Mouse (Mus musculus): ENCODE data around the gene Higd1a.
A peak's percentile ranks its signal among the peaks of the same experiment; 100 is the strongest.

Gene Higd1a

DNA sequence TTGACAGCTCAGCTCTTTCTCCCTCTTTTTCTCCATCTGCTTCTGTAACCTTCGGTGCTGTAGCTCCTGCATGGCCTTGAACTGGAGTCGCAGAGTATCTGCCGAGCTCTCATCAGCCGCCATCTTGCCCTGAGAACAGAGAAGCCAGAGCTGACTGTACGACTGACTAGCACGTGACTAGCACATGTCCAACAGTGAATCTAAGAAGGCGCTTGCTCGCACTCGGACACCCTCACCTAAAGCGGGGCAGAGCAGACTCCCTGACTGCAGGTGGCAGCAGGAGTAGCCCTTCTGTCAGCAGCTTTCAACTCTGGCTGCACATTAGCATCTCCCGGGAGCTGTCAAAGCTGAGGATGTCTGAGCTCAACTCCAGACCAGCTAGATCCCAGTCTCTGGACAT lies 24.3 kb downstream of the Higd1a start:
- no peak for DNase-seq

DNA sequence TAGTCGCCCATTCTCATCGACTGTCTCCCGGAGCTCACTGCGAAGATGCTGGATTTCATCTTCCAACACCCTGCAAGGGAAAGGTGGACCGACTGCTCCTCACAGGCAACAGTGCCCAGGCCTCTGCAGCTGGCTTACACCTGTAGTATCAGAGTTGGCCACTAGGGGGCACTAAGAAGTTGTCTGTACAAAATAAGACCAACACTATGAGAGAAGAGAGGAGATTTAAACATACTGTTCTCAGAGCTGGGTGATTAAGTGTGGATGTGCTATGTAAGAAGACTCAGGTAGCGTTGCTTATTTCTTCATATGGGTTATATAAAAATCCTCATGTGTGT lies 27.2 kb downstream of the Higd1a start:
- peak; percentile 74 to 90 for DNase-seq

DNA sequence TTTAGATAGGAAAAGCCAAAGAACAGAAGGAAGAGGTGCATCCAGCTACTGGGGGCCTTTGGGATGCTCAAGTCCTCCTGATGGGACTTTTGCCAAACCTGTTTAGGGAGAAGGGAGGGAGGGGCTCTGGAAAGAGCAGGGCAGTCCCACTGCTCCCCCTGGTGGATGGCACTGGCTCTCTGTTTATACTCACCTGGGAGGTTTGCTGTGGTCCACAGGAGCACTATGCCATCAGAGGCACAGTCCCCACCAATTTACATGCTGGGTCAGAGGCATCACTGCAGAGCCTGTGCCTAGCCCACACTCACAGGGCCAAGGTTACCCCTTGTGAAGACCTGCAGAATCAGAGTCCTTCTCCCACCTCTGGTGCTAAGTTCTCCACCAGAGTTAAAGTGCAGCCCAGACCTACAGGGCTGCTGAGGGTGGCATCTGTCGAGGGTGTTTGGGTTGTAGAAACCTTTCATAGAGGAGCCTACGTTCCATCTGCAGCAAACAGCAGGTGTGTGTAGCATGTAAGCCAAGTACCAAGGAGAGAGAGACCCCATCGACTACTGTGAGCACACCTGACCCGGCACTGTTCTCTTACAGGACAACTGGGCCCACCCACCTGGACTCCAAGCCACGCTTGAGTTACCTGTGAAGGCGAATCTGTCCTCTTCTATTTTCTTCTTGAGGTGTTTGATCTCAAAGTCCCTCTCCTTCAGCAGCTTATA lies 27.8 kb downstream of the Higd1a start:
- DNase-seq: peak; percentile 71 to 78

DNA sequence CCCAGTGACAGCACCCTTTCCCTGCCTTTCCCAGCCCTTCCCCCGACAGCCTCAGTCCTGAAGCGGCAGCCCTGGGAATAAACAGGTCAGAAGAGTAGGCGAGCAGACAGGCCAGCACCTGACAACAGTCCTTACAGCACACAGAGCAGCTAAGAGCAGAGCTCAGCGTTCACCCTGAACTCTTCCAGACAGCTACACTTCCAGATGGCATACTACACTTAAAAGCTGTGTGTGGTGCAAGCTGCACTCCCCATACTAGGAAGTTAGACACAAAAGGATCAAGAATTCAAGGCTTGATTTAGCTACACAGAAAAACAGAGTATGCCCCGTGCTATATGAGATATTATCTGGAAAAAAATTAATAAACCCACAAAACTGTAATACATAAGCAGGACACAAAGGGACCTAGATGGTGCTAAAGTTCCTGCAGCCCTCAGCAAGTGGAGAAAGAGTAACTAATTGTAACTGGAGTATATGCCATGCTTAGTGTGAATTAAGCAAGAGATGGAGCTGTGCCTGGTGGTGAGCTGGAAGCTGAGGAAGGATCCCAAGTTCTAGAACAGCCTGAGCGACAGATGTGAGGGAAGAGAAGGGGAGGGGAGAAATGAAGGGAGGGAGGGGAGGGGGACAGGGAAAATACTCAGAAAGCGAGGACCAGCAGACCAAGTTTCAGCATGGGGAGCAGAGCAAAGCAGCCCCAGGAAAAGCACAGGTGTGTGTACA lies 28.7 kb downstream of the Higd1a start:
- no peak for DNase-seq

DNA sequence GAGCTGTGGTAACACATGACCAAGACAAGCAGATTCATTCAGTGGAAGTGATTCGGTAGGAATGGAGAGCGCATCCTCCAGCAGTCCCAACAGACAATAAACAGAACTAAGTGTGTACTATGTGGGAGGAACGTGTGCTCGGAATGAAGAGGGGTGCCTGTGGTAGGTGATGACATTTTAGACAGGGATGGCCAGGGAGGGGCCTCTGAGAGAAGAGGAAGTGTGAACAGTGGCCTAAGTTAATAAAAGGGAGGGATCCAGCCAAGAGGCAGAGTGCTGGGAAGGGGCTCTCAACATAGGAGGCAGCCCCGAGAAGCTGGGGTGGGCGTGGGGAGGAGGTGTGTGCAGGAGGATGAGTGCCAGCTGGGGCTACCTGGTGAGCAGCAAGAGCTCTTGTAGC lies 29.8 kb downstream of the Higd1a start:
- no peak for DNase-seq

DNA sequence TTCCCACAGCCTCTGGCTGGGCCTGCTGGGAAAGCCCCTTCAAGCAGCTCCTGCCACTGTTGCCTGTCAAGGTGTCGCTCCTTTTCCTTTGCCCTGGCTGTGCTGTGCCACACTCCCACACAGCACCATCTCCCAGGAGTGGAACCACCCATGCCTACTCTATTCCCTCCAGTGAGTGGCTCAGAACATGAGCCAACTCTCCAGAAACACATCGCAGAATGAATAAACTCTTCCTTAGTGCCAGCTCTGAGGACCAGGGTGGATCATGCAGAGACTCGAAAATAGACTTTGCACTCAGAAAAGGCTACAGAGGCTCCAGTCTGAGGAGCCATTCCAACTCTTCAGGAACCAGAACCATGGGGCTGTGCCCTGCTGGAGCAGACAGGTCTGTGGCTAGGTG lies 31.8 kb downstream of the Higd1a start:
- no peak for DNase-seq

DNA sequence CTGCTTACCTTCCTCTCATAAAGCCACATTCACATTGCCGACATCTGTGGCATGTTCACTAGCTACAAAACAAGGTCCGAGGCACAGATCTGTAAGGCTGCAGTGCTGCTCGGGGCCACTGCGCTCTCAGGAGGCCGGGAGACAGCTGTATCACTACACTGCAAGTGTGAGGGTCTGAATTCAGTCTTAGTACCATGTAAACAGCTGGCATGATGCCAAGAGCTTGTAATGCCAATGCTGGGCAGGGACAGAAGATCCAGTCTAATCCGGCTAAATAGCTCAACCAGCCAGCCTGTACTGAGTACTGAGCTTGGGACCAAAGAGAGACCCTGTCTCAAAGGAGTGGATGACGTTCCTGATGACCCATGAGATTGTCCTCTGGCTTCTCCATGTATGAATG lies 34.2 kb downstream of the Higd1a start:
- peak; percentile 32 to 60 for DNase-seq

DNA sequence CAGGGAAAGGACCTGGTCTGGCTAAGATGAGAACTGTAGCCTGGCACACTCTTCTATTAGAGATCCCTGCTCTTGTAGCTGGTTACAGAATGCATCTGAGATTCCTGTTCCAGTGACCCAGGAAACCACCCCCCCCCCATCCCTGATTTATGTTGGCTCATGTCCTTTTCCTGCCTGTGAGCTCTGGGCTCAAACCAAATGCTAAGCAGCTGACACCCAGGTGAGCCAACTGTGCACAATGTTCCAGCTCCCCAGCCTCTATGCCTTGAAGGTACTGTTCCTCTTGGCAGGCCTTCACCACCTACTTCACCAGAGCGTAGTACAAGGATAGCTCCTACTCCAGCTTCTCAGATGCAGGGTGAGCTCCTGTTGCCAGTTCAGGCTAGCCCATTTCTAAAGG lies 35.1 kb downstream of the Higd1a start:
- peak; percentile 58 to 85 for DNase-seq

DNA sequence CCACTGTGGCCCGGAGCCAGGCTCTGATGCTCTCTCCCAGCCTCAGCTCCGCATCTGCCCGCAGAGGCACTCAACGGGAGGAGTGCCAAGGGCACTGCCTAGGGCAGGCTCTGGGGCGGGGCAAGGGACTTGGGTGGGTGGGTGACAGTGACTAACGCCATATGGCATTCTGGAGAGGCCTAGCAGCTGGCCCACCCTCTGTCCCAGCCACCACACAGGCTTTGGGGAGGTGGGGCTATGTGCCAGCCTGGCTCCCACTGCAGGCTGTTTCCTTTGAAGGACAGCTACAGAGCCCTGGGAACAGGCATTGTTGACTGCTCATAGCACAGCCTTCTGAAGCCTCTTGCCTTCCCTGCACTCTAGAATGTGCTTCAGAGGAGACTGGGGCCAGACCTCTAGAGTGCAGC lies 35.6 kb downstream of the Higd1a start:
- peak; percentile 18 to 64 for DNase-seq

DNA sequence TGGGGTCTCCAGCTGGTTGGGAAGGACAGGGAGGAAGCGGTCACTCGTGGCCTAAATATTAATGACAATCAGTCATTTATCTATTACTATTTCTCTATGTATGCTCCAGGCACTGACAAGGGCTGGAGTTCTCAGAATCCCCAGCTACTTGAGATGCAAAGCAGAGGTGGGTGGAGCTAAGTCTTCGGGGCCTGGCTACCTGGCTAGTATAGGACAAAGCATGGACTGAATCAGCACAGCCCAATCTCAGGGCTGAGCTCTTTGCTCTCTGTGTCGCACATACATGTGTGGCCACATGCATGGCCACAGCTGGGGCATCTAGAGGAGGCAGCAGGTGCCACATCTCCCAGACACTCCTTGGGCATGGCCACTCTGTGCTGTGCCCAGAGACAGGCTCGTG lies 37.4 kb downstream of the Higd1a start:
- DNase-seq: peak in 1 of 2 experiments; percentile 56

DNA sequence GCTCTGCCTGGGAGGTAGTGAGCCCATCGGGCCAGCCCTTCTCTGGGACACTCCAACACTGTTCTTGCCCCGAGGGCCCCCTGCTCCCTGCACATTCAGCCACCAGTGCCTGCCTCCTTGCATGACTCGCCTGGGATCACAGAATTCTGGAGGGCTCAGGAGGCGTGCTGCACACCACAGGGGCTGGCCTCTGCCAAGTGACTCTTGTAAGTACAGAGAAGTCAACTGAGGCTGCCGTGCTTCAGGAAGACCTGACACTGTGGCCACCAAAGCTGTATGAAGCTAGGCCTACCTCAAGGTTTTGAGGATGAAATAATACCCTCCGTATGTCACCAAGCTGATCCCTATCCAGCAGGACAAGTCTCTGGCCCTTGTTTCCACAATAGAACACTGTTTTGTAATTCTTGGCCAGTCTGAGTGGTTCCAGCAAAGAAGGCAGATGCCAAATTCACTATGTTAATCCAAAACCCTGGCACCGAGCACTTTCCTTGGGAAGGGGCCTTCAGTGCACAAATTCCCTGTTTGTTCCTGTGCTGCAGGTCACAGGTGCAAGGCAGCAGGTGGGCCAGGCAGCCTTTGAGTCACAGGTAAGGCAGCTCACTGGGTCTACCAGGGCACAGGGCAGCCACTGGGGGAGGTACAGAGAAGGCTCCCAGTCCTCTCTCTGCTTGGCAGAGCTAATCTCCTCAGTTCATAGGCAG lies 38.2 kb downstream of the Higd1a start:
- peak; percentile 16 to 68 for DNase-seq

DNA sequence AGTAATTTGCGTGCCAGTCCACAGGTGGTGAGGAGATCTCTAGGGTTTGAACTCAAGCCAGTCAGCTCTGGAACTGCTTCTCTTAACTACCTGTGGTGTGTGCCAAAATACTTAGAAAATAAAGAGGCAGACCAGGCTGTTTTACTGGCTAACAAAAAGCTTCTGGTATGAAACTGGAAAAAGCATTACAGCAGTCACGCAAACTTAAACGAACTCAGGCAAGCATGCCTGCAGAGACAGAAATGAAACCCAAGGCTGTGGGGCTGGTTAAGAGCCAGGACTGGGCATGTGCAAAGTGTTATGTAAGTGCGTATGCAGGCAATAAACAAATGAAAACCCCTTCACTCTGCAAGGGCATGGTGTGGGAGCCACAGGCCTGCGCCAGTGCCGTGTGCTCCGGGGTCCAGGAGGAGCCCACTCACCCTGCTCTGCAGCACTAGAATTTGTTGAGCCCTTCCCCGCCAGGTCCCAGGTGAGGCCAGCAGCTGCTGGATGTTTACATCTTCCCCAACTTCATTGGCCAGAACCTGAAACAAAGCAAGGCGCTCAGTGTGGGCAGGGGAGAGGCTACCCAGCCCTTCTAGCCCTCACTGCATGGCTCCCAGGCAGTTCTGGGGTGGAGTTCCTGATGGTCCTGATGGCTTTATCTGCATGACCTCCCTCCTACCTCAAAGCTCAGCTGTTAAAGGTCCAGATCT lies 38.9 kb downstream of the Higd1a start:
- peak; percentile 28 to 65 for DNase-seq

DNA sequence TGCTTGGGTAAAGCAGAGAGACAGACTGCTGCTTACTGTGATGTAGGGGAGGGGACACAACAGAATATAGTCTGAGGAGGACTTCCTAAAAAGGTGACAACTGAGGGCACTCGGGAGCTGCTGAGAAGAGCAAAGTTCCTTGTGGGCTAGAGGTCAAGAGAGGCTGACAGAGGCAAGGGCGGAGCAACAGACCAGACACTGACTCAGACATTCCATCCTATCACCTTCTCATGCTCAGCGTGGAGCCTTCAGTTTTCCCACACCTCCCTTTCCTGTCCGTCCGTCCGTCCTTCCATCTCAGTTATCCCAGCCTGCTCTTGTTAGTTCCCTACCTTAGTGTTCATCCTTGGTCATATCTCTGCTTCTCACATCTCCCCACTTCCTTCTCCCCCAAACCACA lies 43.0 kb downstream of the Higd1a start:
- no peak for DNase-seq

DNA sequence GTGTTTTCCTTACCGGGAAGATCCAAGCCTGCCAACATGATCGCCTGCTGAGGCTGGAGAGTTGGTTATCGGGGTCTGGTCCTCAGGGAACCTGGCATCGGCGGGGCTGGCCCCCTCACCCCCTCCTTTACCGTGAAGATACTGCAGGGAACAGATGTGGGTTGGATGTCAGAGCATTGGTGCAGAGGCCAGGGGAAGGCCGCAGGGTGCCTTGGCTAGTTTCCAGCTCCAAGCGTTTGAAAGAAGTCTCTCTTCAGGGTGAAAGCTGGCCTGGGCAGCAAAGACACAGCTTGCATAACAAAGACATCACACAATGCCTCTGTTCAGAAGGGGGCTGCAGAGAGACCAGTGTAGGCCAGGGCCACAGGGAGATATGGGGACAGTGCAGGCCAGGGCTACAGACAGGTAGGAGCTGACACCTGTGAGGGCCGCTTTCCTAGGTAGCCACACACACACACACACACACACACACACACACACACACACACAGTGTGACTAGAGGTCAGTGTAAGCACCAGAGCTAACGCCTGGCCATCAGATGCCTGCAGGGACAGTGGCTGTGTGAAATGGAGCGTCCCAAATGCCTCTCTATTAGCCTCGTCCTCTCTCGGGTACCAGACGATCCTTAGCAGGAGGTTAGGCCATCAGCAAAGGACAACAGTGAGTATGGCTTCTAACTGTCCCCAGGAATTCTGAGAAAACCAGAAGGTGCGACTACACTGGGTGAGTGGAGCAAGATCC lies 47.9 kb downstream of the Higd1a start:
- no peak for DNase-seq

DNA sequence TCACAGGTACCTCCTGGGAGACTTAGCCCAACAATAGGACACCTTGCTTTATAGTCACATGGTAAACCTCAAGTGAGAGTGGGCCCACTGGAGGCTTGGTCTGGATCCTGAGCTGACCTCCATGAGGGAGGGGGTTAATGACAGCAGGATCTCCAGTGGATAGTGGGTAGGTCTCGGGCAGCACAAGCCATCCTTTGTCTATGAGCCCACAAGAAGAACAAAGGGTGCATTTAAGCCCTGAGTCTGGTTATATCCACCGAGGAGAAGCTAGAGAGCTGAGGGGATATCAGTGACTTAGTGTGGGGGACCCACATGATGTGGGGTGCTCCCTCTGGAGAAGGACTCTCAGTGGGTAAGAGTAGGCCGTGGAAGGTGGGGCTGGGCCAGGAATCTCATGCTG lies 49.7 kb downstream of the Higd1a start:
- no peak for DNase-seq

DNA sequence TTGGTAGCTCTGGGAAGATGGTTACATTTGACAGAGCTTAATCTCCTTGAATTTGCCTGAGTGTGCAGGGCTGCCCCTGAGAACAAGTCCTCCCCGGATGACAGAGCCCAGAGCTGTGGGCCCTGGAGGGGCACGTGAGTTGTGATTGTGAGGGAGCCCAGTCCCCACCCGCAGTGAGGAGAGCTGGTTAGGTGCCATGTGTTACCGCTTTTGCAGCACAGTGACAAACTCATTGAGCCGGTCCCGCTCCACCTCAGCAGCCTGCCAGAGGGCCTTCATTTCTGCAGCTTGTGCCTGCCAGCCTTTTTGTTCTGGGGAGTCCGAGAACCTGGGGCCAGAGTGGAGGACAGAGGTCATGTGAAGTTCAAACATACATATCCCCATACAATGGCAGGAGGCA lies 50.2 kb downstream of the Higd1a start:
- DNase-seq: no peak

DNA sequence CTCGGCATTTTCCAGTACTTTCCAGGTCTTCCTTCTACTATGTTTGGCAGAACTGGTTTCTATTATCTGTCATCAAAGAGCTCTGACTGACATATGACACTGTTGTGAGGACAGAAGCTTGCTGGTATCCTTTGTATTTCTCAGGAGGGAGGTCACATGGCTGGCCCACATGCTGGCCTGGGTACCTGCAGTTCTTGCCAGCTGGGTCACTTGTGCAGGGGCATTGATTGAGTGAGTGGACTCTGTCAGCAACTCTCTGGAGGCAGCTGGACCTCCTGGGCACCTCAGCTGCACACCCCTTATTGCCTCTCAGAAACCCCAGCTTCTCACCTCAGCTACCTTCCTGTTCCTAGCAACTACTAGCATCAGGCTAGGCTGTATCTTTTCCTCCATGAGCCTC lies 50.6 kb downstream of the Higd1a start:
- no peak for DNase-seq

DNA sequence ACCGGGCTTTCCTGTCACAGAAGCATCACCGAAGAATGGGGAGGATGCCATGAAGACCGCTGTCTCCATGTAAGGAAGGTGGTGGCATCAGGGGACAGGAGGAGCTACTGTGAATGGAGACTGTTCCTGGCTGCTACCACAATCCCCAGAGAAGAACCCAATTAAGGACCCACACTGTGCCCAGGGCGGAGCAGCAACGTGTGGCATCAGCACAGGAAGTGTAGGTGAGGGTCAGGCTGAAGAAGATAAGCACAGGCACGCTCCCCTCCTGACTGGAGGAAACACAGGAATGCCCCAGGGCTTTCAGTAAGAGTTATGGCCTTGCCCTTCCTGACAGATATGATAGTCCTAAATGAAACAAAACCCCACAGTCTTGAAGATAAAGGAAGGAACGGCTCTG lies 55.4 kb downstream of the Higd1a start:
- no peak for DNase-seq

DNA sequence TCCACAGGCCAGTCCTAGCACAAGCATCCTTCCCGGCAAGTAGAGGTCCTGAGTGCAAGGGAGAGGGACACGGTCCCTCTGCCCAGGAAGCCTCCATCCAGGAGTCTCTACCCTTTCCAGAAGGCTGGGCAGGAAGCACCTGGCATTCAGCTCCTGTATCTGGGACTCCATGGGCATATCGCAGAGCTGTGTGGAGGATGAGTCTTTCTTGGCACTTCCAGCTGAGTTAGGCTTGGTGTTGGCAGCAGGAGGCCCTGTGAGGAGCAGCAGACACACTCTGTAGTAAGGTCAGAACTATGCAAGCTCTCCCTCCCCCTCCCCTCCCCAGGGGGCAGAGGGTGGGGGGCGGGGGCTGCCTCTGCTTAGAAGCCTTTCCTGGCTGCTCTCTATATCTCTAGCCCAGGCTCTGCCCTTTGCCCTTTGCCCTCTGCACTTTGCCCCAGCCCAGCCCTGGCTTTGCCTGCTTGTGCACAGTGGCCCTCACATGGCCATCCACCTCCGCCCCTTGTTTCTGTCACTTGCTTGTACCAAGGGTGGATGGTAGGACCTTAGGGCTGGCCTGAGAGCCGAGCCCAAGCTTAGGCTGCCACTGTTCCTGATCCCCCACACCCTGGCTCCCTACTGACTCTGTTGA lies 59.2 kb downstream of the Higd1a start:
- DNase-seq: no peak
